ENCODE assay signal across 26 mouse cellular contexts in the genomic region with DNA sequence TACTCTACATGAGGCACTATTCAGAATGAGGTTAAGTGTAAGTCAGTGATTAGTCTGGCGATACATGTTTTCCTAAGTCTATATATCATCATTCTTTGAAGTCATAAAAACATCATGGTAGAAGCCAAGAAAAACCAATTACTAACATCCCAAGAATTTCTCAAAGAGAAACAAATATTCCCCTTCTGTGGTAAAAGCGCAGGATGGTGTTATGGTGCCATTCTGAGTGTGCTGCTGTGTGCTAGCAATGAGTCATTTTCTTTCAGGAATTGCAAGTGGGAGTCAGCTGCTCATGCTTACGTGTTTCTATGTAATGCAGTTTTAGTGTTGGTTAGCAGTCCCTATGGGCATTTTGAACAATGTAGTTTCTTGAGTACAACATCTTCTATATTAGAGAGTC.
DNase-seq lines count a peak whose midpoint lies in the region; ATAC-seq and TF ChIP-seq lines count a peak whose summit lies in the region.
"Had no signal": no experiment of that assay in that cellular context is flagged by ENCODE, and none has a peak within 500 bp of the region (broad histone marks: within the 10 kb centered on the region; RNA-seq: fewer than 3 reads in every experiment).

No protein-coding gene starts in this region.

- TF ChIP-seq CTCF in left cerebral cortex, adult 2 months (IDR thresholded peaks at IDR 0.05), result no peak
- TF ChIP-seq CTCF in C2C12 (IDR thresholded peaks at IDR 0.05; ENCODE audit: control insufficient read depth, insufficient read depth, insufficient read length), result no peak

- intact Hi-C loops in left cerebral cortex, adult 2 months (cut with DNase I), result no loop called here
- intact Hi-C loops in heart, postnatal 10 days (cut with DNase I), result no loop called here

- no peaks in the 10 kb centered on the region for H3K79me3 ChIP-seq in C2C12 (ENCODE audit: low read depth)

- no peak for ATAC-seq in neural tube, embryonic 15.5 days (ENCODE audit: low FRiP score)
- ATAC-seq: CD4-positive, CD25-positive, alpha-beta regulatory T cell, adult 4 months; forebrain, embryonic 13.5 days; liver, embryonic 12.5 days had no signal

- H3K4me2 ChIP-seq in neural tube, embryonic 15.5 days, result no peak overlapping the region
- H3K4me2 ChIP-seq: embryonic facial prominence, embryonic 13.5 days; forebrain, embryonic 13.5 days; hindbrain, embryonic 13.5 days; kidney, embryonic 15.5 days; limb, embryonic 13.5 days; liver, embryonic 12.5 days; midbrain, embryonic 11.5 days had no signal

- no peak overlapping the region for H3K27ac ChIP-seq in left cerebral cortex, adult 2 months
- no peak overlapping the region for H3K27ac ChIP-seq in neural tube, embryonic 15.5 days (replicated peaks)
- H3K27ac ChIP-seq: embryonic facial prominence, embryonic 13.5 days; forebrain, embryonic 13.5 days; hindbrain, embryonic 13.5 days; kidney, embryonic 15.5 days; limb, embryonic 13.5 days; liver, embryonic 12.5 days; stomach, postnatal 0 days had no signal

- H3K4me1 ChIP-seq in neural tube, embryonic 15.5 days, result no peaks in the 10 kb centered on the region
- H3K4me1 ChIP-seq: embryonic facial prominence, embryonic 13.5 days; forebrain, embryonic 13.5 days; hindbrain, embryonic 13.5 days; kidney, embryonic 15.5 days; liver, embryonic 12.5 days had no signal

- peaks cover 12% of the 10 kb centered on the region for H3K36me3 ChIP-seq in C2C12 (ENCODE audit: control insufficient read depth, insufficient read depth)
- no peaks in the 10 kb centered on the region; the same call in 1 of the 2 replicates for H3K36me3 ChIP-seq in neural tube, embryonic 15.5 days
- H3K36me3 ChIP-seq: embryonic facial prominence, embryonic 13.5 days; hindbrain, embryonic 13.5 days; kidney, embryonic 15.5 days; liver, embryonic 12.5 days had no signal

- 78% methylated on average over 3 of the region's 3 CpGs for WGBS in neural tube, embryonic 15.5 days

- no peak overlapping the region for H3ac ChIP-seq in C2C12 (ENCODE audit: control insufficient read depth, insufficient read length, low read depth)

- H3K79me2 ChIP-seq in C2C12 (ENCODE audit: control insufficient read depth, insufficient read depth), result no peaks in the 10 kb centered on the region

- H3K9me3 ChIP-seq in neural tube, embryonic 15.5 days (replicated peaks), result no peaks in the 10 kb centered on the region
- H3K9me3 ChIP-seq: embryonic facial prominence, embryonic 13.5 days; forebrain, embryonic 13.5 days; hindbrain, embryonic 13.5 days; kidney, embryonic 15.5 days; limb, embryonic 13.5 days; liver, embryonic 12.5 days had no signal

- peak; percentile 18 for DNase-seq in left cerebral cortex, adult 11 months (ENCODE audit: low spot score)
- DNase-seq in left cerebral cortex, adult 2 months (ENCODE audit: extremely low spot score in 1 of 2, low spot score in 2 of 2), result no peak
- peak; percentile 44 for DNase-seq in 3134 (ENCODE audit: extremely low read depth, insufficient read length, low spot score)
- DNase-seq in fibroblast of lung, adult 2 months (ENCODE audit: low read depth), result peak; percentile 71
- no peak for DNase-seq in heart, postnatal 10 days
- DNase-seq: adrenal gland, adult 8-10 months; cerebellum, adult 2 months; cerebellum, postnatal 36 days; embryo, embryonic 11 days; heart, postnatal 36 days; kidney, adult 11 months; layer of hippocampus, adult 9-11 months; lung, adult 18-20 months; lung, postnatal 10 days had no signal

- no peaks in the 10 kb centered on the region for H3K27me3 ChIP-seq in C2C12 (ENCODE audit: control insufficient read depth, insufficient read depth, insufficient read length)
- no peaks in the 10 kb centered on the region for H3K27me3 ChIP-seq in neural tube, embryonic 15.5 days (replicated peaks)
- H3K27me3 ChIP-seq: embryonic facial prominence, embryonic 13.5 days; forebrain, embryonic 13.5 days; hindbrain, embryonic 13.5 days; kidney, embryonic 15.5 days; limb, embryonic 13.5 days; liver, embryonic 12.5 days had no signal

- H3K4me3 ChIP-seq in left cerebral cortex, adult 2 months, result no peak overlapping the region
- no peak overlapping the region for H3K4me3 ChIP-seq in C2C12 (ENCODE audit: insufficient read depth, poor library complexity, severe bottlenecking)
- no peak overlapping the region for H3K4me3 ChIP-seq in neural tube, embryonic 15.5 days (replicated peaks)
- H3K4me3 ChIP-seq: embryonic facial prominence, embryonic 13.5 days; erythroblast, embryonic 14.5 days; forebrain, embryonic 13.5 days; hindbrain, embryonic 13.5 days; kidney, embryonic 15.5 days; limb, embryonic 13.5 days; liver, embryonic 12.5 days had no signal

- no peak overlapping the region for H3K9ac ChIP-seq in neural tube, embryonic 15.5 days (replicated peaks)
- H3K9ac ChIP-seq: embryonic facial prominence, embryonic 13.5 days; forebrain, embryonic 13.5 days; hindbrain, embryonic 13.5 days; kidney, embryonic 15.5 days; limb, embryonic 13.5 days; liver, embryonic 12.5 days had no signal

TF ChIP-seq in C2C12, 6 proteins besides CTCF, POLR2A, EP300 and RAD21:
- peak; percentile 35 for TF ChIP-seq MAX (IDR thresholded peaks at IDR 0.05)
- TF ChIP-seq CEBPB (IDR thresholded peaks at IDR 0.05; ENCODE audit: low read depth), result peak; percentile 25
- TF ChIP-seq MYOD1 (IDR thresholded peaks at IDR 0.05; ENCODE audit: control insufficient read depth, insufficient read length, low read depth), result peak; percentile 67
- TF ChIP-seq MYOG (IDR thresholded peaks at IDR 0.05; ENCODE audit: control insufficient read depth, extremely low read depth, insufficient read length), result no peak
- peak; percentile 96 for TF ChIP-seq FOSL1 (IDR thresholded peaks at IDR 0.05; ENCODE audit: insufficient read depth, low read length, poor library complexity, severe bottlenecking)
- TF ChIP-seq USF1 (IDR thresholded peaks at IDR 0.05; ENCODE audit: low read depth), result peak; percentile 38
TF ChIP-seq in C2C12: peak in this region for 5.

Comparison
In these comparisons a context has a peak if more than half of its experiments do, and no peak if none do; other contexts are left out.
1. DNase-seq: peak in left cerebral cortex, adult 11 months (single experiment), 3134 (single experiment) and fibroblast of lung, adult 2 months (single experiment); none in left cerebral cortex, adult 2 months (0 of 2) and heart, postnatal 10 days (0 of 2).